Mouse (Mus musculus): Measurements from ENCODE around the gene Cdk18.

The Cdk18 gene

GRCm38 (mm10) chr1:132150171-132150570 is 10.7 kb upstream of the Cdk18 start:
- no peak for DNase-seq (ENCODE audit: low spot score in 2 of 2)

GRCm38 (mm10) chr1:132149410-132149809 is 9.9 kb upstream of the Cdk18 start:
- no peak for DNase-seq (ENCODE audit: low spot score in 2 of 2)

GRCm38 (mm10) chr1:132145973-132146685 is 6.6 kb upstream of the Cdk18 start:
- no peak for DNase-seq (ENCODE audit: low spot score in 2 of 2)

- no peak for DNase-seq (ENCODE audit: low spot score in 2 of 2)
Observed at GRCm38 (mm10) chr1:132144837-132145236, 5.4 kb upstream of the Cdk18 start.

GRCm38 (mm10) chr1:132144223-132144622 is 4.7 kb upstream of the Cdk18 start:
- peak; percentile 68 to 76 for DNase-seq (ENCODE audit: low spot score in 2 of 2)

- DNase-seq (ENCODE audit: low spot score in 2 of 2): peak in 1 of 2 experiments; percentile 48
Observed at GRCm38 (mm10) chr1:132143730-132144129, 4.2 kb upstream of the Cdk18 start.

GRCm38 (mm10) chr1:132143079-132143478 is 3.6 kb upstream of the Cdk18 start:
- no peak for DNase-seq (ENCODE audit: low spot score in 2 of 2)

- no peak for DNase-seq (ENCODE audit: low spot score in 2 of 2)
Observed at GRCm38 (mm10) chr1:132141753-132142152, 2.3 kb upstream of the Cdk18 start.

GRCm38 (mm10) chr1:132141166-132141565 is 1.7 kb upstream of the Cdk18 start:
- DNase-seq (ENCODE audit: low spot score in 2 of 2): no peak

- no peak for DNase-seq (ENCODE audit: low spot score in 2 of 2)
Observed at GRCm38 (mm10) chr1:132140574-132140973, 1.1 kb upstream of the Cdk18 start.

- DNase-seq (ENCODE audit: low spot score in 2 of 2): no peak
Observed at GRCm38 (mm10) chr1:132140171-132140570, 687 bp upstream of the Cdk18 start.

- no peak for DNase-seq (ENCODE audit: low spot score in 2 of 2)
Observed at GRCm38 (mm10) chr1:132138576-132139415, 688 bp downstream of the Cdk18 start.

- no peak for DNase-seq (ENCODE audit: low spot score in 2 of 2)
Observed at GRCm38 (mm10) chr1:132137935-132138575, 1.4 kb downstream of the Cdk18 start.

- no peak for DNase-seq (ENCODE audit: low spot score in 2 of 2)
Observed at GRCm38 (mm10) chr1:132136847-132137246, 2.6 kb downstream of the Cdk18 start.

- DNase-seq (ENCODE audit: low spot score in 2 of 2): no peak
Observed at GRCm38 (mm10) chr1:132135631-132136030, 3.9 kb downstream of the Cdk18 start.

GRCm38 (mm10) chr1:132128311-132128710 is 11.2 kb downstream of the Cdk18 start:
- no peak for DNase-seq (ENCODE audit: low spot score in 2 of 2)

- DNase-seq (ENCODE audit: low spot score in 2 of 2): no peak
Observed at GRCm38 (mm10) chr1:132125803-132126405, 13.6 kb downstream of the Cdk18 start.

- DNase-seq (ENCODE audit: low spot score in 2 of 2): no peak
Observed at GRCm38 (mm10) chr1:132125249-132125648, 14.2 kb downstream of the Cdk18 start.

GRCm38 (mm10) chr1:132123420-132124014 is 16.0 kb downstream of the Cdk18 start:
- DNase-seq (ENCODE audit: low spot score in 2 of 2): no peak

GRCm38 (mm10) chr1:132121895-132122294 is 17.6 kb downstream of the Cdk18 start:
- peak in 1 of 2 experiments; percentile 41 for DNase-seq (ENCODE audit: low spot score in 2 of 2)

- peak; percentile 91 to 92 for DNase-seq (ENCODE audit: low spot score in 2 of 2)
Observed at GRCm38 (mm10) chr1:132121236-132121635, 18.2 kb downstream of the Cdk18 start.

- peak; percentile 76 to 78 for DNase-seq (ENCODE audit: low spot score in 2 of 2)
Observed at GRCm38 (mm10) chr1:132116606-132117005, 22.9 kb downstream of the Cdk18 start.
